In genomic region chr12:111071477-111072152, GRCm38 (mm10) we compare ENCODE assay signal across 8 mouse cellular contexts. TPM values are rescaled to one million over a fixed set of nuclear protein-coding genes. Genes with fewer than 3 reads are reported as not detected.
DNase-seq lines count a peak whose midpoint lies in the region.

No protein-coding gene starts in this region.

- H3K9me3 ChIP-seq in megakaryocyte, embryonic 14.5 days, result no peaks in the 10 kb centered on the region

- H3K36me3 ChIP-seq in megakaryocyte, embryonic 14.5 days (replicated peaks; ENCODE audit: low read length), result peaks cover 48% of the 10 kb centered on the region

- H3K4me3 ChIP-seq in megakaryocyte, embryonic 14.5 days (replicated peaks), result peak overlapping the region; percentile 92

- peaks cover 70% of the 10 kb centered on the region for H3K4me1 ChIP-seq in megakaryocyte, embryonic 14.5 days

- no peaks in the 10 kb centered on the region for H3K27me3 ChIP-seq in megakaryocyte, embryonic 14.5 days (replicated peaks)

- peak; percentile 52 for DNase-seq in gastrocnemius, adult 18-20 months (ENCODE audit: low spot score)
- DNase-seq in gastrocnemius, postnatal 4 days (ENCODE audit: low spot score in 2 of 2), result no peak
- DNase-seq in T-cell, adult 2 months (ENCODE audit: low spot score), result peak; percentile 88
- peak; percentile 44 for DNase-seq in heart, adult 8-10 months (ENCODE audit: low spot score)
- DNase-seq in kidney, postnatal 10 days, result peak; percentile 81
- peak; percentile 82 to 89 for DNase-seq in thymus, postnatal 36 days
- DNase-seq in right cerebral cortex, postnatal 4 days, result no peak

RNA-seq across cellular contexts. Expression of gene Rcor1, which starts 32.5 kb away (rescaled TPM):
- 1 to 10 TPM; 6.1 to 8.1 TPM for total RNA-seq in gastrocnemius, adult 18-20 months (2021)
- total RNA-seq in gastrocnemius, postnatal 4 days (2021), result 10 to 100 TPM; 27.1 to 27.2 TPM
- 10 to 100 TPM; 11.9 to 14.3 (median 13.4) TPM for total RNA-seq in heart, adult 8-10 months (2022)
- polyA plus RNA-seq in megakaryocyte, embryonic 14.5 days (2012; ENCODE audit: insufficient read depth, low replicate concordance), result 2.9 and 3.3 TPM in 2 replicates

Comparison
In these comparisons a context has a peak if more than half of its experiments do, and no peak if none do; other contexts are left out.
1. DNase-seq: peak in gastrocnemius, adult 18-20 months (single experiment), T-cell, adult 2 months (single experiment), heart, adult 8-10 months (single experiment), kidney, postnatal 10 days (single experiment) and thymus, postnatal 36 days (2 of 2); none in gastrocnemius, postnatal 4 days (0 of 2) and right cerebral cortex, postnatal 4 days (single experiment).